Mouse (Mus musculus) liver, embryonic 16.5 days (tissue): ENCODE data around the gene Tstd2. TPM values are rescaled to one million over a fixed set of nuclear protein-coding genes. Genes with fewer than 3 reads are reported as not detected.

Source experiments
- ATAC-seq: fragments of 200-750 bp; cut with Nextera tagmentation; 2 replicates; pipeline ENCODE4 v1.8.0; 2017; ENCODE audit warnings: low read depth, mild to moderate bottlenecking, moderate number of reproducible peaks, moderate library complexity
- H3K27ac ChIP-seq: fragments of 300-500 bp; sonication (generic); 2 replicates; pipeline ENCODE4 v1.5.1; 2014; ENCODE audit warnings: mild to moderate bottlenecking, low read length
- H3K27me3 ChIP-seq: fragments of 300-500 bp; sonication (generic); 2 replicates; pipeline ENCODE4 v1.6.1; 2014; ENCODE audit warnings: low read depth, low read length, mixed read lengths; ENCODE audit not compliant: control insufficient read depth, insufficient read depth
- H3K36me3 ChIP-seq: fragments of 300-500 bp; sonication (generic); 2 replicates; pipeline ENCODE4 v1.6.1; 2014; ENCODE audit warnings: mild to moderate bottlenecking; ENCODE audit not compliant: control insufficient read depth, insufficient read depth
- H3K4me1 ChIP-seq: fragments of 300-500 bp; sonication (generic); 2 replicates; pipeline ENCODE4 v1.6.1; 2014; ENCODE audit warnings: low read depth, low read length, mixed read lengths; ENCODE audit not compliant: control insufficient read depth
- H3K4me2 ChIP-seq: fragments of 300-500 bp; sonication (generic); 2 replicates; pipeline ENCODE4 v1.6.1; 2014; ENCODE audit warnings: low read depth, low read length, mixed read lengths
- H3K4me3 ChIP-seq: fragments of 300-500 bp; sonication (generic); 2 replicates; pipeline ENCODE4 v1.5.1; 2014; ENCODE audit warnings: low read depth, mild to moderate bottlenecking, low read length
- H3K9ac ChIP-seq: fragments of 300-500 bp; sonication (generic); 2 replicates; pipeline ENCODE4 v1.6.1; 2014; ENCODE audit warnings: low read depth, low read length
- H3K9me3 ChIP-seq: fragments of 300-500 bp; sonication (generic); replicated peaks from 2 replicates; pipeline ENCODE4 v1.6.1; 2016; ENCODE audit warnings: low read length; ENCODE audit not compliant: control insufficient read depth
- WGBS: fragments of 180-500 bp; shearing (Covaris S2); extraction: QIAGEN DNeasy Blood & Tissue Kit; methylation state at CpG from one replicate; pipeline ENCODE4 v1.1.7; 2014; ENCODE audit not compliant: insufficient replicate concordance; 5-methylcytosine and 5-hydroxymethylcytosine counted together
- polyA plus RNA-seq: library from polyadenylated mRNA; unstranded; fragments of >200 nt; fragmentation: Nextera tagmentation; extraction: Ambion mirVana; gene quantifications from 2 replicates; pipeline ENCODE4 v1.2.1, GENCODE M21; 2015

Tstd2 gene
- polyA plus RNA-seq, 1 experiment from 2014 or later, result 9.8 TPM

DNA sequence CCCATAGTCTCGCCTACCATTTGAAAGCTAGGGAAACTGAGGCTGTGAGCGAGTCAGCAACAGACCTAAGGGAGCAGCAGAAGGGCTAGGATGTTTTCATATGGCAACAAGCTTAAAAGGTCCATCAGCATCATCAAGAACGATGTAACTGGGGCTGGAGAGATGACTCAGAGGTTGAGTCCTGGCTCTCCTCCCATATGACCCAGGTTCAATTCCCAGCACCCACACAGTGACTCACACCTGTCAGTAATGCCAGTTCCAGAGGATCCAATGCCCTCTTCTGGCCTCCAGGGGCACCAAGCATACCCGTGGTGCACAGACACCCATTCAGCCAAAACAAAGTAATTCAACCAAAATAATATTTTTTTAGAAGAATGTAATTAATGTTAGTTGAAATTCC lies 58.2 kb downstream of the Tstd2 start:
- ATAC-seq, result no peak
- Histone ChIP-seq H3K4me1 (no peaks in the 10 kb centered on the region), H3K9ac (no peak overlapping the region), H3K4me2 (no peak overlapping the region), H3K27ac (no peak overlapping the region), H3K36me3 (peaks cover 41% of the 10 kb centered on the region), H3K4me3 (no peak overlapping the region), H3K9me3 (no peaks in the 10 kb centered on the region), H3K27me3 (no peaks in the 10 kb centered on the region)
- WGBS, result 90% methylated on average over 4 of the region's 4 CpGs

GRCm38 (mm10) chr4:46076892-46077291 lies 61.6 kb downstream of the Tstd2 start:
- H3K4me3 ChIP-seq, result no peak overlapping the region
- H3K9me3 ChIP-seq, result no peaks in the 10 kb centered on the region
- no peaks in the 10 kb centered on the region for H3K27me3 ChIP-seq
- no peak overlapping the region for H3K9ac ChIP-seq
- ATAC-seq, result no peak
- peaks cover 22% of the 10 kb centered on the region for H3K36me3 ChIP-seq
- H3K4me2 ChIP-seq, result no peak overlapping the region
- H3K4me1 ChIP-seq, result no peaks in the 10 kb centered on the region
- no peak overlapping the region for H3K27ac ChIP-seq
- WGBS, result 70% methylated on average over 2 of the region's 2 CpGs

DNA sequence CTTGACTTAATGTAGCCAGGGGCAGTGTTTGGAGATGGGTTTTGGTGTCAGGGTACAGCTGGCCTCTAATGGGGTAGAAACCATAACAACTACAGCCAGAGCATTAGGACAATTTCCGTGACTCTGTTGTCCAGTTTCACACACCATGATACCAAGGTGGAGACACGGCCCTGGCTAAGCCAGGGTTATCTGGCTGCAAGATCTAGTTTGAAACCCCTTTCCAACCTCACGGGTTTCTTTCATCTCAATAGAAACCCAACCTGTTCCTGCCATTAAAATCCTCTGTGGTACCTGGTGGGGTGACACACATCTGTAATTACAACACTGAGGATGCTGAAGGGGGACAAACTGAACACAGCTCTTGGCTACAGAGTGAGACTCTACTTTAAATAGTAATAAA lies 62.8 kb downstream of the Tstd2 start:
- H3K4me3 ChIP-seq, result no peak overlapping the region
- H3K4me1 ChIP-seq, result no peaks in the 10 kb centered on the region
- no peaks in the 10 kb centered on the region for H3K27me3 ChIP-seq
- no peak overlapping the region for H3K9ac ChIP-seq
- no peaks in the 10 kb centered on the region for H3K9me3 ChIP-seq
- 77% methylated on average over 3 of the region's 3 CpGs for WGBS
- H3K36me3 ChIP-seq, result peaks cover 31% of the 10 kb centered on the region
- no peak for ATAC-seq
- H3K27ac ChIP-seq, result no peak overlapping the region
- no peak overlapping the region for H3K4me2 ChIP-seq

- H3K9ac ChIP-seq, result no peak overlapping the region
- peaks cover 27% of the 10 kb centered on the region for H3K36me3 ChIP-seq
Observed at GRCm38 (mm10) chr4:46073736-46074135, 64.8 kb downstream of the Tstd2 start.

DNA sequence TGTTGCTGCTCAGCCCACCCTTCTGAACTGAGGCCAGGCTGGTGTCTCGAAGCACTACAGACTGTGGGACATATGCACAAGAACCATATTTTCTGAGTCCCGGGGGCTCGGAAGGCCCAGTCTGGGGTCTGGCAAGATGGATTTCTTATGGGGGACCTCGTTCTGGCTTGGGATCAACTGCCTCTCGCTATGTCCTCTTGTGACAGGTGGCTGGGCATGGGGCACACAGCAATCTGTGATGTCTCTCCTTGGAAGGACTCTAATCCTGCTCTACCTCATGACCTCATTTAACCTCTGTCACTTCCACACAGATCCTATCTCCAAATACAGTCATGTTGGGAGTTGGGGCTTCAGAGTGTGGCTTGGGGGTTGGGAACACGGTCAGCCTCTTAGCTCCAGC lies 65.9 kb downstream of the Tstd2 start:
- WGBS, result 88% methylated on average over 6 of the region's 6 CpGs
- no peak for ATAC-seq
- no peak overlapping the region for H3K27ac ChIP-seq
- no peak overlapping the region for H3K4me3 ChIP-seq
- no peak overlapping the region for H3K9ac ChIP-seq
- no peaks in the 10 kb centered on the region for H3K4me1 ChIP-seq
- H3K36me3 ChIP-seq, result peaks cover 27% of the 10 kb centered on the region
- H3K4me2 ChIP-seq, result no peak overlapping the region
- H3K27me3 ChIP-seq, result no peaks in the 10 kb centered on the region
- no peaks in the 10 kb centered on the region for H3K9me3 ChIP-seq

More at GRCm38 (mm10) chr4:46073736-46074135, 64.8 kb downstream of the Tstd2 start:
- Histone ChIP-seq H3K4me1 (no peaks in the 10 kb centered on the region), H3K27ac (no peak overlapping the region), H3K4me3 (no peak overlapping the region), H3K27me3 (no peaks in the 10 kb centered on the region), H3K9me3 (no peaks in the 10 kb centered on the region), H3K4me2 (no peak overlapping the region)
- WGBS, result 68% methylated on average over 4 of the region's 4 CpGs
- ATAC-seq, result no peak

DNA sequence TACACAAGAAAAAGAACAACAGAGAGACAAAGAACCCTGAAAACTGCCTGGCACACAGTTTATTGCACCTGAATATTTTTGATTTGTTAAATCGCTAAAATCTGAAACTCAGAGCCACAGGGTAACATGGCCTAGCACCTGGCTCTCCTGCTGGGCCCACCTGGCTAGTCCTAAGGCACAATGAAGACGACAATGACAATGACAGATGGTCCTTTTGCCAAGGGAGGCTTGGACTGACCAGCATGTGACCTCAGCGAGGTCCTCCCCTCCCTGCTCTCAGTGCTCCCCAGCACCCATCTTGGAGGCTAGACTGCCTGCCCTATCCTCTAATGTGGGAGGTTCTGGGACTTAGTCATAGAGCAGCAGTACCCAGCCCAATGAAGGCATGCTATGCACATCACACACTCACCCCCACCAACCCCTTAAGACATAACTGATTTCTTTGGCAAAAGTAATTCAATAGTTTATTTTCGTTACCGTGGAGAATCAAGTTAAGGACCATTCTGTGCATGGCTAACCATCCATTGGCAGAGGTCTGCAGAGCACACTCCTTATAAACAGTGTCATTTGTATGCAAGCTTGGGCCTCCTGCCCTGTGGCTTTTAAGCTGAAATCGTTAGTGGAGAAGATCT lies 68.5 kb downstream of the Tstd2 start:
- no peak overlapping the region for H3K4me3 ChIP-seq
- no peak overlapping the region for H3K27ac ChIP-seq
- no peak for ATAC-seq
- H3K36me3 ChIP-seq, result peaks cover 44% of the 10 kb centered on the region
- H3K4me2 ChIP-seq, result no peak overlapping the region
- H3K4me1 ChIP-seq, result no peaks in the 10 kb centered on the region
- no peak overlapping the region for H3K9ac ChIP-seq
- no peaks in the 10 kb centered on the region for H3K9me3 ChIP-seq
- 82% methylated on average over 6 of the region's 6 CpGs for WGBS
- no peaks in the 10 kb centered on the region for H3K27me3 ChIP-seq

GRCm38 (mm10) chr4:46068573-46068972 lies 69.9 kb downstream of the Tstd2 start:
- Histone ChIP-seq H3K27ac (no peak overlapping the region), H3K4me1 (no peaks in the 10 kb centered on the region), H3K27me3 (no peaks in the 10 kb centered on the region), H3K4me2 (no peak overlapping the region), H3K4me3 (no peak overlapping the region), H3K9ac (no peak overlapping the region), H3K36me3 (peaks cover 54% of the 10 kb centered on the region), H3K9me3 (no peaks in the 10 kb centered on the region)
- ATAC-seq, result no peak
- WGBS, result 41% methylated on average over 1 of the region's 1 CpGs

GRCm38 (mm10) chr4:46068060-46068459 lies 70.4 kb downstream of the Tstd2 start:
- Histone ChIP-seq H3K27ac (no peak overlapping the region), H3K4me3 (no peak overlapping the region), H3K9ac (no peak overlapping the region), H3K27me3 (no peaks in the 10 kb centered on the region), H3K9me3 (no peaks in the 10 kb centered on the region), H3K4me2 (no peak overlapping the region), H3K36me3 (peaks cover 59% of the 10 kb centered on the region), H3K4me1 (no peaks in the 10 kb centered on the region)
- no peak for ATAC-seq
- WGBS, result 91% methylated on average over 3 of the region's 3 CpGs

DNA sequence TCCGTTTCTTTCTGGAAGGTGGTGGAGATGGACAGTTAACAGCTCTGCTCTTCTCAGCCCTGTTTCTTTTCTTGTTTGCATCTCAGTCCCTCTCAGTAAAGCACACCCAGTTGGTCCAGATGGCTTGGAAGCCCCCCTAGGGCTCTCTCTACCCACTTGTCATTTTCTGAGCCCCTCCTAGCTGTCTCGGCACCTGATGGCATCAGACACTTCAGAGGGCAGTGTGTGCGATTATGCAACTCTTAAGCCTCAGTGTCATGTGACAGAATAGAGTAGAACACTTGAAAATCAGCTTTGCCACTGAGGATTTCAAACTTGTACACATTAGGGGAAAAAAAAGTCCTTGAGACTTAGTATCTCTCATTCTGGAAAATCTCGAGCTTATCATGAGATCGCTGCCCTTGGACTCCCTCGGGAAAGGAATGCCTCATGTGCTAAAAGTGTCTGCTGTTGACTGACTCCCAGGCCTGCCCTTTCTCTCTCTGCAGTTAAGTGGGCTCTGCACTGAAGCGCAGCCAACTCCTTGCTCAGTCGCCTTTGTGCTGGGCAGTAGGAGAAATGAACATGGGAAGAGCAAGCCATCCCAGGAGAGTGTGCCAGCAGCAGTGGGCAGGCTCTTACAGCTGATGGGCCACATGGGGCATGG lies 72.7 kb downstream of the Tstd2 start:
- WGBS, result 67% methylated on average over 8 of the region's 8 CpGs
- no peak for ATAC-seq
- H3K9me3 ChIP-seq, result no peaks in the 10 kb centered on the region
- no peaks in the 10 kb centered on the region for H3K27me3 ChIP-seq
- no peak overlapping the region for H3K4me3 ChIP-seq
- no peak overlapping the region for H3K27ac ChIP-seq
- no peak overlapping the region for H3K9ac ChIP-seq
- no peak overlapping the region for H3K4me2 ChIP-seq
- no peaks in the 10 kb centered on the region for H3K4me1 ChIP-seq
- peaks cover 59% of the 10 kb centered on the region for H3K36me3 ChIP-seq
